Mouse (Mus musculus) neutrophil, adult 83 days (primary cell): ENCODE results near the gene Rbm8a2. TPM values are rescaled to one million over a fixed set of nuclear protein-coding genes. Genes with fewer than 3 reads are reported as not detected.

Experiments used
- total RNA-seq, 2 experiments: library from RNA; stranded (reverse); gene quantifications; one replicate each; pipeline ENCODE4 v1.2.4; 2023

The Rbm8a2 gene
- not detected for total RNA-seq

DNA sequence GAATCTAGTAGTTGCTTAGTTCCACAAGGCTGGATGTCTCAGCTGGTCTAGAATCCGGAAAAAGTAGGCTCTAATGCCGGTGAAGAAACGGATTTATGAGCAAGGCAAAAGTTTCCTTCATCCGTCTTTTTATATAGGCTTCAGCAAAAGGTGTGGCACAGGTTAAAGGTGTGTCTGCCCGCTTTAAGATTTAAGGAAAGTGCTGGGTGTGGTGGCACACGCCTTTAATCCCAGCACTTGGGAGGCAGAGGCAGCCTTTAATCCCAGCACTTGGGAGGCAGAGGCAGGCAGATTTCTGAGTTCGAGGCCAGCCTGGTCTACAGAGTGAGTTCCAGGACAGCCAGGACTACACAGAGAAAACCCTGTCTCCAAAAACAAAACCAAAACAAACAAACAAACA lies at the start of gene Rbm8a2:
Gene Rbm8a2 (minus strand): TSS at position 101 of the 400 bp plus-strand sequence.

Other genes starting within 250 kb of the Rbm8a2 start
- gene Exo1, start 98.5 kb downstream of the Rbm8a2 start, total RNA-seq, result 10 to 100 TPM; 18.2 to 20.5 TPM
- gene Gm38100, start 58.8 kb downstream of the Rbm8a2 start, total RNA-seq, result not detected